Mouse (Mus musculus): ENCODE data around the gene Btg1-ps1. TPM values are rescaled to one million over a fixed set of nuclear protein-coding genes. Genes with fewer than 3 reads are reported as not detected.
"Not testable (repeated sequence)": the region's sequence is repeated elsewhere in the genome, so short reads cannot be mapped to it uniquely, and the experiment has no call there.

The Btg1-ps1 gene
- total RNA-seq (2012; rRNA removed) (not detected in 2 replicates), polyA plus RNA-seq (2012; ENCODE audit: insufficient read depth in 1 of 2, insufficient read length in 2 of 2, low read depth in 1 of 2, low replicate concordance in 2 of 2, missing spikeins in 1 of 2) (not detected)

- H3K9ac ChIP-seq (ENCODE audit: control insufficient read depth, low read depth, low read length, poor library complexity, severe bottlenecking); H3K4me1 ChIP-seq (ENCODE audit: control insufficient read depth in 1 of 2, insufficient read depth in 2 of 2, low read length in 2 of 2); H3K36me3 ChIP-seq (ENCODE audit: control insufficient read depth in 1 of 2, insufficient read depth in 2 of 2, low read length in 2 of 2); H3K9me3 ChIP-seq (replicated peaks; ENCODE audit: insufficient read depth, low read length); DNase-seq (ENCODE audit: low read depth, low spot score); H3K79me2 ChIP-seq (ENCODE audit: control insufficient read depth, insufficient read depth, low read length, poor library complexity); H3K4me3 ChIP-seq (ENCODE audit: control insufficient read depth in 1 of 2, insufficient read depth in 1 of 2, low read depth in 2 of 2, low read length in 2 of 2); H3K27me3 ChIP-seq (ENCODE audit: control insufficient read depth in 1 of 2, insufficient read depth in 2 of 2, low read length in 2 of 2); H3K27ac ChIP-seq (ENCODE audit: control insufficient read depth, low read depth, low read length): not testable (repeated sequence)
These were observed at the start of gene Btg1-ps1 for GRCm38 (mm10) chrX:38018597-38018996. Btg1-ps1 (minus strand) TSS chrX:38018815.

- H3K4me1 ChIP-seq (ENCODE audit: control insufficient read depth in 1 of 2, insufficient read depth in 2 of 2, low read length in 2 of 2), result no peaks in the 10 kb centered on the region
- H3K27me3 ChIP-seq (ENCODE audit: control insufficient read depth in 1 of 2, insufficient read depth in 2 of 2, low read length in 2 of 2), result no peaks in the 10 kb centered on the region
- no peaks in the 10 kb centered on the region for H3K36me3 ChIP-seq (ENCODE audit: control insufficient read depth in 1 of 2, insufficient read depth in 2 of 2, low read length in 2 of 2)
- H3K27ac ChIP-seq (ENCODE audit: control insufficient read depth, low read depth, low read length), result no peak within 1 kb of the TSS
- H3K4me3 ChIP-seq (ENCODE audit: control insufficient read depth in 1 of 2, insufficient read depth in 1 of 2, low read depth in 2 of 2, low read length in 2 of 2), result no peak within 1 kb of the TSS
- no peak for TF ChIP-seq ZNF384 (IDR thresholded peaks at IDR 0.05; ENCODE audit: low read depth, low read length)
- no peak for TF ChIP-seq HCFC1 (IDR thresholded peaks at IDR 0.05; ENCODE audit: low read depth, low read length)
- no peak for TF ChIP-seq RCOR1 (IDR thresholded peaks at IDR 0.05; ENCODE audit: low read depth, low read length)
- no peak for TF ChIP-seq TBP (IDR thresholded peaks at IDR 0.05; ENCODE audit: low read depth, low read length)
- no peak for TF ChIP-seq E2F4 (IDR thresholded peaks at IDR 0.05; ENCODE audit: borderline replicate concordance, low read depth, low read length)
- no peak for TF ChIP-seq TCF12 (IDR thresholded peaks at IDR 0.05; ENCODE audit: low read depth, low read length)
- no peak for TF ChIP-seq USF1 (IDR thresholded peaks at IDR 0.05; ENCODE audit: low read depth, low read length)
- no peak for TF ChIP-seq MEF2A (IDR thresholded peaks at IDR 0.05; ENCODE audit: extremely low read depth, insufficient replicate concordance, low read depth, low read length, poor library complexity, severe bottlenecking)
- TF ChIP-seq USF2 (IDR thresholded peaks at IDR 0.05; ENCODE audit: borderline replicate concordance in 1 of 2, insufficient read depth in 1 of 2, low read depth in 1 of 2, low read length in 2 of 2), result no peak
- no peak for TF ChIP-seq ZMIZ1 (IDR thresholded peaks at IDR 0.05; ENCODE audit: low read depth, low read length)
- TF ChIP-seq MYC (IDR thresholded peaks at IDR 0.05; ENCODE audit: low read depth, low read length), result no peak
- no peak for TF ChIP-seq NRF1 (IDR thresholded peaks at IDR 0.05; ENCODE audit: insufficient read depth, low read depth, low read length, poor library complexity, severe bottlenecking)
- no peak for TF ChIP-seq GABPA (IDR thresholded peaks at IDR 0.05; ENCODE audit: low read depth, low read length)
- TF ChIP-seq MAZ (IDR thresholded peaks at IDR 0.05; ENCODE audit: low read depth, low read length), result no peak
- TF ChIP-seq UBTF (IDR thresholded peaks at IDR 0.05; ENCODE audit: borderline replicate concordance, insufficient read depth, low read depth, low read length), result no peak
- TF ChIP-seq POLR2AphosphoS5 (IDR thresholded peaks at IDR 0.05; ENCODE audit: borderline replicate concordance, low read depth, low read length), result no peak
- no peak for TF ChIP-seq TAL1 (IDR thresholded peaks at IDR 0.05; ENCODE audit: low read length)
- TF ChIP-seq CHD1 (IDR thresholded peaks at IDR 0.05; ENCODE audit: low read depth, low read length), result no peak
- no peak for DNase-seq (ENCODE audit: low read depth, low spot score)
- no peaks in the 10 kb centered on the region for H3K9me3 ChIP-seq (replicated peaks; ENCODE audit: insufficient read depth, low read length)
- H3K79me2 ChIP-seq (ENCODE audit: control insufficient read depth, insufficient read depth, low read length, poor library complexity), result no peaks in the 10 kb centered on the region
- H3K9ac ChIP-seq (ENCODE audit: control insufficient read depth, low read depth, low read length, poor library complexity, severe bottlenecking), result no peak within 1 kb of the TSS
These were observed 47.6 kb upstream of the Btg1-ps1 start, which contains the start of gene Rhox10 for GRCm38 (mm10) chrX:38066175-38066574. Rhox10 (plus strand) TSS chrX:38066475.
